Mouse (Mus musculus): ENCODE results near the gene Tmem101. TPM values are rescaled to one million over a fixed set of nuclear protein-coding genes. Genes with fewer than 3 reads are reported as not detected.
A peak's percentile ranks its signal among the peaks of the same experiment; 100 is the strongest.

The Tmem101 gene
- polyA plus RNA-seq, 2 experiments = 7.8 to 8.9 TPM

DNA sequence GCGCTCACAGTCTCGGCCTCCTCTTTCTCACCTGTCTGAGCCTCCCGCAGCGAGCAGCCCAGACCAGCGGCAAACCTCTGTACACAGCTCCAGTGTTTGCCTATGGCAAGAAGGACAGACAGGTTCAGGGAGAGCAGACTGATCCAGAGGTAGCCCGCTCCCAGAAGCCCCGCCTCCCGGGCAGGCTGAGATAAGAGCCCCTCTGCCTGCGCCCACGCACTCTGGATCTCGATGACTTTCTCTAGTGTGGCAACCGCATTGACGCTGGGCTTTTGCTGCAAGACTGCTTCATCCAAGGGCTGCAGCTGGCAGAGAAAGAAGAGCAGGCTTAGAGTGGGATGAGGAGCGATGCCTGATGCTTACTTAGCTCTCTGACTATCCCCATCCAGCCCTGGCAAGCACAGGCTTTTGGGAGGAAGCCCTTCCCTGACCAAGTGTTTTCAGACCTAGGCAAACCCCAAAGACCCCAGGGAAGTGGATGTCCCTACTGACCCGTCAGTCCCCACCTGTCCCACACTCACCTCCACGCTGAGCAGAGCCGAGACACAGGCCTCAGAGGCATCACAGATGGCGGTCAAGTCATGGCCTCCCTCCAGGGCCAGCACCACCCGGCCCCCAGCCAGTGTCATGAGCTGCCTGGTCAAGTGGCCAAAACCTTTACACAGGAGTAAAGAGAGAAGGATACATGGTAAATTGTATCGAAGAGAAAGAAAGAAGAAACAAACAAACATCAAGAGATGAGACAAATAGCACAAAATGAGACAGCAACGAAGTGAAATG, 40.0 kb upstream of the Tmem101 start:
- Histone ChIP-seq H3K4me3 (ENCODE audit: insufficient read depth in 1 of 2, low read depth in 2 of 2, low read length in 2 of 2) (no peak overlapping the region), H3K4me1 (replicated peaks; ENCODE audit: control insufficient read depth in 2 of 2, insufficient read depth in 2 of 2, low read length in 1 of 2) (no peaks in the 10 kb centered on the region; a peak in 2 of 4 replicates), H3K4me2 (ENCODE audit: low read depth) (no peak overlapping the region), H3K27ac (no peak overlapping the region), H3K9ac (replicated peaks) (no peak overlapping the region), H3K36me3 (replicated peaks; ENCODE audit: control insufficient read depth, insufficient read depth, low read depth) (no peaks in the 10 kb centered on the region; the same call in 1 of the 2 replicates), H3K9me3 (ENCODE audit: control insufficient read depth, low read length) (no peaks in the 10 kb centered on the region), H3K27me3 (ENCODE audit: control insufficient read depth, insufficient read depth, low read length) (no peaks in the 10 kb centered on the region)
- 66% methylated on average over 21 of the region's 21 CpGs for WGBS (ENCODE audit: insufficient replicate concordance)
- ATAC-seq (ENCODE audit: insufficient read depth) (peak; percentile 54), DNase-seq (ENCODE audit: low read depth in 3 of 3, low spot score in 3 of 3) (no peak)
- TF ChIP-seq EP300 (IDR thresholded peaks at IDR 0.05; ENCODE audit: low read depth) = no peak

DNA sequence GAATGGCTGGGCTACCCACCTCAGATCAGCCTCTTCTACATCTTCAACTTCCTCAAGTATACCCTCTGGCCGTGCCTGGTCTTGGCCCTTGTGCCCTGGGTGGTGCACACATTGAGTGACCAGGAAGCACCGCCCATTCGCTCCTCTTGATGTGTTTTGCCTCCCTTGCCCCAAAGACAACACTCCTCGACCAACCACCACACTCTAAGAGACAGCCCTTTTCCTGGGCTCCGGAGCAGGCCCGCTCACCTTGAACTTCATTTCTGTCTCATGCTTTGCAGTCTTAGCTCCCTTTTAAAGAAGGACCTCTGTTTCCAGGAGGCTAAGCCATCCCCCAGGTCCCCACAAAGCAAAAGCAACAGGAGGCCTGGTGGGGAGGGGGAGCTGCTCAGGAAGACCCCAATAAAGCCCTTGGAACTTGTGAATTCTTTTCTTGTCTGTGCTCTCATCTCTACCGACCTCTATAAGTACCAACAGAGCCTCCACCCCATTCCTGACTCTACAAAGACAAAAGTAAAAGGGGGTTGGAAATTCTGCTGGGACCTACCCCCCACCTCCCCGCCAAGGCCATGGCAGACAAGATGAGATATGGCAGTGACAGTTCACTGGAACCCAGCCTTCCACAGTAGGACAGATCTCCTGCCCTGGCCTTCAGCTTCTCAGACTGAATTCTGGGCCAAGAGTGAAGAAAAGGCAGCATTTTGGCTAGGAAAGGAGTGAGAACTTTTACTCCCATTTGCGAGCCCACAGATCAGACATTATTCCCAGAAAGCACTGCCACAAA, 37.6 kb upstream of the Tmem101 start:
- Histone ChIP-seq H3K9ac (replicated peaks) (no peak overlapping the region), H3K9me3 (ENCODE audit: control insufficient read depth, low read length) (no peaks in the 10 kb centered on the region), H3K36me3 (replicated peaks; ENCODE audit: control insufficient read depth, insufficient read depth, low read depth) (no peaks in the 10 kb centered on the region), H3K4me2 (ENCODE audit: low read depth) (no peak overlapping the region), H3K4me1 (replicated peaks; ENCODE audit: control insufficient read depth in 2 of 2, insufficient read depth in 2 of 2, low read length in 1 of 2) (peaks cover 4 to 13% of the 10 kb centered on the region in 2 experiments), H3K27ac (no peak overlapping the region), H3K4me3 (ENCODE audit: insufficient read depth in 1 of 2, low read depth in 2 of 2, low read length in 2 of 2) (no peak overlapping the region), H3K27me3 (ENCODE audit: control insufficient read depth, insufficient read depth, low read length) (no peaks in the 10 kb centered on the region)
- TF ChIP-seq EP300 (IDR thresholded peaks at IDR 0.05; ENCODE audit: low read depth) (no peak), CTCF (IDR thresholded peaks at IDR 0.05; ENCODE audit: low read depth) (no peak)
- no peak for ATAC-seq (ENCODE audit: insufficient read depth)
- 67% methylated on average over 9 of the region's 9 CpGs for WGBS (ENCODE audit: insufficient replicate concordance)
- DNase-seq (ENCODE audit: low read depth in 3 of 3, low spot score in 3 of 3) = no peak

DNA sequence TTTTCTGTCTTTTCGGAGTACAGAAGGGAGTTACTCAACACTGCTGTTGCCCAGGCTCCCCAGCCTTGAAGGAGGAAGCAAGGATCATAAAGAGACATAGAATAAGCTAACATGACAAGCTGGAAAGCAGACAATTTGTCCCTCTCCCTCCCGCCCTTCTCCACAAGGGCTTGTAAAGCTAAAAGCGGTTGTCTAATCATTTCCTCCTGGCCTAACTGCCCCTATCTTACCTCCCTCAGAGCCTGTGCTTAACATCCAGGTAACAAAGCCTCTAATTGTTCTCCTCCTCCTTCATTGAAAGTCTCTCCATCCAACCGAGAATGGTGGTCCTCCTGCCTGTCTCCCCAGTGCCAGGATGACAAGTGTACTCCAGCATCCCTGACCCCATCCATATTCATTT, 34.6 kb upstream of the Tmem101 start:
- ATAC-seq (ENCODE audit: insufficient read depth) (no peak), DNase-seq (ENCODE audit: low read depth in 3 of 3, low spot score in 3 of 3) (no peak)
- Histone ChIP-seq H3K36me3 (replicated peaks; ENCODE audit: control insufficient read depth, insufficient read depth, low read depth) (no peaks in the 10 kb centered on the region), H3K27ac (peak overlapping the region; percentile 38), H3K4me2 (ENCODE audit: low read depth) (peak overlapping the region; percentile 68), H3K4me1 (replicated peaks; ENCODE audit: control insufficient read depth in 2 of 2, insufficient read depth in 2 of 2, low read length in 1 of 2) (peaks cover 5 to 14% of the 10 kb centered on the region in 2 experiments), H3K27me3 (ENCODE audit: control insufficient read depth, insufficient read depth, low read length) (no peaks in the 10 kb centered on the region), H3K9ac (replicated peaks) (no peak overlapping the region; the same call in 1 of the 2 replicates), H3K9me3 (ENCODE audit: control insufficient read depth, low read length) (no peaks in the 10 kb centered on the region), H3K4me3 (ENCODE audit: insufficient read depth in 1 of 2, low read depth in 2 of 2, low read length in 2 of 2) (peak overlapping the region in 1 of 2 experiments; percentile 17; a peak in 1 of 4 replicates)
- no peak; the same call in 1 of the 2 replicates for TF ChIP-seq EP300 (IDR thresholded peaks at IDR 0.05; ENCODE audit: low read depth)
- no peak for TF ChIP-seq CTCF (IDR thresholded peaks at IDR 0.05; ENCODE audit: low read depth)
- WGBS (ENCODE audit: insufficient replicate concordance) = 12% methylated on average over 4 of the region's 4 CpGs

DNA sequence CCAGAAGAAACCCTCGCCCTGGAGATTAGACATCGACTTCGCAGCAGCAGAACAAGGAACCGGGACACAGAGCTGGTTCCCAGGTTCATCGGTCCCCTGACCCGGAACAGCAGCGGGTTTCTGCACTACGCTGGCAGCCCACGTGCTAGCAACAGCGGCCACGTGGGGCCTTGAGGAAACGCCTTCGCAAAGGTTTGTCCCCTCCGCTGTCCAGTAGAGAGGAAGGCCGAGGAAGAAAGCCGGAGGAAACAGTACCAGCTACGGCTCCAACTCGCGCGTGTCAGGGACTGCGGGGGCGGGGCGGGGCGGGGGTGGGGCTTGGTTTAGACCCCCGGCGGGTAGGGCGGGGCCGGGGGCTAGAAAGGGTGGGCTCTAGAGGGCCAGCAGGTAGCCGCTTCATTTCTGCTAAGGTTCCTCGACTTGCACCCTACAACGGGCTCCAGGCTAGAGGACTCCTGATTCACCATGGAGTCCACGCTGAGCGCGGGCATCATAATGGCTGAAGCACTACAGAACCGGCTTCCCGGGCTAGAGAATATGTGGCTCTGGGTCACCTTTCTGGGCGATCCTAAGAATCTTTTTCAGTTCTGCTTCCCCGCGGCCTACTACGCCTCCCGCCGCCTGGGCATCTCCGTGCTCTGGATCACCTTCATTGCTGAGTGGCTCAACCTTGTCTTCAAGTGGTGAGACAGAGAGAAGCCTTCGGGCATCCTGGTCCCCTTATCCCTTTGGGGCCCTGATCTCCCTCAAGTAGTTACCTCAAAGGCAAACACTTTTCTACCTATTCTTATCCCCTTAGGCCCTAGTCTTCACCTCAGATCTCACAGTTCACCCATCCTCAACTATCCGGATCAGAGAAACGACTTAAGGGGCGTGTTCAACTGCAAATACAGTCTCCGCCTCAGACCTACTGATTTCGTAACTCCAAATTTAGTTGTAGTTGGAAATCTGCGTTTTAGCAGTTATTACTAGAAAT, 33.5 kb upstream of the Tmem101 start, which contains the start of gene G6pc3:
Gene G6pc3 (plus strand): TSS at position 160 of the 976 bp plus-strand sequence.
- Histone ChIP-seq H3K4me3 (ENCODE audit: insufficient read depth in 1 of 2, low read depth in 2 of 2, low read length in 2 of 2) (peak within 1 kb of the TSS; percentile 55 to 72), H3K4me1 (replicated peaks; ENCODE audit: control insufficient read depth in 2 of 2, insufficient read depth in 2 of 2, low read length in 1 of 2) (peaks cover 6 to 14% of the 10 kb centered on the region in 2 experiments), H3K9ac (replicated peaks) (peak within 1 kb of the TSS; percentile 23), H3K27me3 (ENCODE audit: control insufficient read depth, insufficient read depth, low read length) (no peaks in the 10 kb centered on the region), H3K27ac (no peak within 1 kb of the TSS), H3K9me3 (ENCODE audit: control insufficient read depth, low read length) (no peaks in the 10 kb centered on the region), H3K4me2 (ENCODE audit: low read depth) (peak within 1 kb of the TSS; percentile 68), H3K36me3 (replicated peaks; ENCODE audit: control insufficient read depth, insufficient read depth, low read depth) (no peaks in the 10 kb centered on the region)
- ATAC-seq (ENCODE audit: insufficient read depth) = peak; percentile 56
- no peak for TF ChIP-seq EP300 (IDR thresholded peaks at IDR 0.05; ENCODE audit: low read depth)
- TF ChIP-seq CTCF (IDR thresholded peaks at IDR 0.05; ENCODE audit: low read depth) = no peak
- WGBS (ENCODE audit: insufficient replicate concordance) = under 1% methylated on average over 50 of the region's 50 CpGs
- DNase-seq (ENCODE audit: low read depth in 3 of 3, low spot score in 3 of 3) = peak; percentile 65 to 73 (median 68)

All from liver, embryonic 14.5 days (tissue).